Comparison of ENCODE assay signal across 21 mouse cellular contexts in genomic region chr13:34152695-34153094, GRCm38 (mm10). TPM values are rescaled to one million over a fixed set of nuclear protein-coding genes. Genes with fewer than 3 reads are reported as not detected.
A peak's percentile ranks its signal among the peaks of the same experiment; 100 is the strongest.
DNase-seq lines count a peak whose midpoint lies in the region; TF ChIP-seq lines count a peak whose summit lies in the region.
"Had no signal": no experiment of that assay in that cellular context is flagged by ENCODE, and none has a peak within 500 bp of the region (broad histone marks: within the 10 kb centered on the region; RNA-seq: fewer than 3 reads in every experiment).

No protein-coding gene starts in this region.

- no peak overlapping the region for H3K4me3 ChIP-seq in layer of hippocampus, adult 2 months
- no peak overlapping the region for H3K4me3 ChIP-seq in embryonic facial prominence, embryonic 10.5 days
- no peak overlapping the region for H3K4me3 ChIP-seq in thymus, adult 2 months (ENCODE audit: control insufficient read depth, insufficient read depth, low read length)
- H3K4me3 ChIP-seq: erythroblast, embryonic 14.5 days; heart, adult 2 months; midbrain, embryonic 12.5 days; myocyte; stomach, embryonic 15.5 days had no signal

- intact Hi-C loops in heart, postnatal 10 days (cut with DNase I): no loop called here

- no peaks in the 10 kb centered on the region for H3K27me3 ChIP-seq in embryonic facial prominence, embryonic 10.5 days (replicated peaks; ENCODE audit: low read depth, poor library complexity, severe bottlenecking)
- no peaks in the 10 kb centered on the region for H3K27me3 ChIP-seq in thymus, adult 2 months (ENCODE audit: control insufficient read depth, insufficient read depth, low read length)
- H3K27me3 ChIP-seq: midbrain, embryonic 12.5 days; stomach, embryonic 15.5 days had no signal

- no peaks in the 10 kb centered on the region for H3K36me3 ChIP-seq in embryonic facial prominence, embryonic 10.5 days (replicated peaks)
- no peaks in the 10 kb centered on the region for H3K36me3 ChIP-seq in thymus, adult 2 months (ENCODE audit: control insufficient read depth, insufficient read depth, low read length)
- H3K36me3 ChIP-seq: midbrain, embryonic 12.5 days; stomach, embryonic 15.5 days had no signal

- 0 out of 2 replicates have a peak overlapping the region, but pooled peaks have one; percentile 33 for H3K27ac ChIP-seq in layer of hippocampus, adult 2 months
- peak overlapping the region; percentile 30; the same call in 1 of the 2 replicates for H3K27ac ChIP-seq in embryonic facial prominence, embryonic 10.5 days (replicated peaks)
- no peak overlapping the region for H3K27ac ChIP-seq in thymus, adult 2 months (ENCODE audit: control insufficient read depth, insufficient read depth, low read length)
- H3K27ac ChIP-seq: heart, adult 2 months; stomach, embryonic 15.5 days had no signal

- peaks cover 68% of the 10 kb centered on the region for H3K4me1 ChIP-seq in embryonic facial prominence, embryonic 10.5 days
- peaks cover 14% of the 10 kb centered on the region for H3K4me1 ChIP-seq in thymus, adult 2 months (replicated peaks; ENCODE audit: control insufficient read depth, insufficient read depth, low read length)

- DNase-seq in heart, adult 11 months: peak; percentile 69
- no peak for DNase-seq in heart, postnatal 10 days
- DNase-seq in layer of hippocampus, adult 2 months (ENCODE audit: low spot score in 2 of 2): no peak
- DNase-seq in layer of hippocampus, postnatal 36 days: no peak
- peak; percentile 45 for DNase-seq in embryonic facial prominence, embryonic 10.5 days (ENCODE audit: low spot score)
- peak; percentile 50 for DNase-seq in yolk sac, embryonic 10.5 days (ENCODE audit: low spot score)
- DNase-seq in thymus, adult 2 months: no peak
- DNase-seq: adrenal gland, postnatal 25 days; B cell, adult 2 months; cerebellum, adult 9-11 months; heart, adult 2 months; lung, adult 2 months; lung, postnatal 4 days; retina, postnatal 1 day; spleen, adult 18-20 months; thymus, postnatal 36 days had no signal

- WGBS in embryonic facial prominence, embryonic 10.5 days: 65% methylated on average over 7 of the region's 7 CpGs
- WGBS in thymus, adult 2 months: 92% methylated on average over 7 of the region's 7 CpGs

- no peak for TF ChIP-seq POLR2A in thymus, adult 2 months (IDR thresholded peaks at IDR 0.05; ENCODE audit: control insufficient read depth, extremely low read depth, insufficient read depth, low read length, poor library complexity)

- no peak for TF ChIP-seq CTCF in layer of hippocampus, adult 2 months (conservative IDR thresholded peaks at IDR 0.05)
- no peak for TF ChIP-seq CTCF in thymus, adult 2 months (IDR thresholded peaks at IDR 0.05; ENCODE audit: borderline replicate concordance, control insufficient read depth, extremely low read depth, insufficient read depth, low read length, poor library complexity)

- H3K9me3 ChIP-seq in embryonic facial prominence, embryonic 10.5 days: no peaks in the 10 kb centered on the region
- H3K9me3 ChIP-seq: midbrain, embryonic 12.5 days; stomach, embryonic 15.5 days had no signal

RNA-seq across cellular contexts. Expression of gene Psmg4, which starts 10.1 kb away (rescaled TPM):
- 10 to 100 TPM; 34.0 to 39.0 TPM for total RNA-seq in heart, postnatal 10 days (2021)
- total RNA-seq in layer of hippocampus, adult 2 months (2021): 10 to 100 TPM; 23.7 to 23.9 TPM
- total RNA-seq in layer of hippocampus, postnatal 36 days (2021): 10 to 100 TPM; 25.1 TPM
- 97.9 and 99.9 TPM in 2 replicates for polyA plus RNA-seq in embryonic facial prominence, embryonic 10.5 days (2016; fragmentation: Nextera tagmentation; extraction: Ambion mirVana)
- 257 and 275 TPM in 2 replicates for polyA plus RNA-seq in thymus, adult 2 months (2012; rRNA removed)

RNA-seq across cellular contexts. Expression of gene Tubb2b, which starts 22.4 kb away (rescaled TPM):
- 10 to 100 TPM; 22.7 to 27.2 TPM for total RNA-seq in heart, postnatal 10 days (2021)
- 100 to 1,000 TPM; 227 to 233 TPM for total RNA-seq in layer of hippocampus, adult 2 months (2021)
- 100 to 1,000 TPM; 255 to 264 TPM for total RNA-seq in layer of hippocampus, postnatal 36 days (2021)
- 65.5 and 73.2 TPM in 2 replicates for polyA plus RNA-seq in embryonic facial prominence, embryonic 10.5 days (2016; fragmentation: Nextera tagmentation; extraction: Ambion mirVana)
- polyA plus RNA-seq in thymus, adult 2 months (2012; rRNA removed): 217 and 264 TPM in 2 replicates
- total RNA-seq: liver, adult 2 months had no signal

Comparison
In these comparisons a context has a peak if more than half of its experiments do, and no peak if none do; other contexts are left out.
1. DNase-seq: peak in heart, adult 11 months (single experiment), embryonic facial prominence, embryonic 10.5 days (single experiment) and yolk sac, embryonic 10.5 days (single experiment); none in heart, postnatal 10 days (0 of 2), layer of hippocampus, adult 2 months (0 of 2), layer of hippocampus, postnatal 36 days (0 of 2) and thymus, adult 2 months (single experiment).
2. RNA of gene Tubb2b, which starts 22.4 kb away (total RNA-seq): 255 to 264 TPM in layer of hippocampus, postnatal 36 days and 227 to 233 TPM in layer of hippocampus, adult 2 months; 22.7 to 27.2 TPM in heart, postnatal 10 days; every median in the first group is over 4 times any median in the second.